Mouse (Mus musculus) heart, adult 2 months (tissue): ENCODE data around the gene Trim33.

Experiments
- CTCF ChIP-seq: fragments of 200-600 bp; IDR thresholded peaks from 2 replicates; pipeline ENCODE4 v1.8.1; 2022; ENCODE audit warnings: antibody characterized with exemption, mild to moderate bottlenecking, moderate library complexity
- EP300 ChIP-seq: fragments of 200-500 bp; IDR thresholded peaks from 2 replicates; pipeline ENCODE4 v1.6.1; 2011; ENCODE audit warnings: low read depth, low read length, control low read depth; ENCODE audit not compliant: insufficient read depth
- POLR2A ChIP-seq: fragments of 200-500 bp; IDR thresholded peaks from 2 replicates; pipeline ENCODE4 v1.6.1; 2011; ENCODE audit warnings: mild to moderate bottlenecking, low read depth, low read length, control low read depth; ENCODE audit not compliant: insufficient read depth

DNA sequence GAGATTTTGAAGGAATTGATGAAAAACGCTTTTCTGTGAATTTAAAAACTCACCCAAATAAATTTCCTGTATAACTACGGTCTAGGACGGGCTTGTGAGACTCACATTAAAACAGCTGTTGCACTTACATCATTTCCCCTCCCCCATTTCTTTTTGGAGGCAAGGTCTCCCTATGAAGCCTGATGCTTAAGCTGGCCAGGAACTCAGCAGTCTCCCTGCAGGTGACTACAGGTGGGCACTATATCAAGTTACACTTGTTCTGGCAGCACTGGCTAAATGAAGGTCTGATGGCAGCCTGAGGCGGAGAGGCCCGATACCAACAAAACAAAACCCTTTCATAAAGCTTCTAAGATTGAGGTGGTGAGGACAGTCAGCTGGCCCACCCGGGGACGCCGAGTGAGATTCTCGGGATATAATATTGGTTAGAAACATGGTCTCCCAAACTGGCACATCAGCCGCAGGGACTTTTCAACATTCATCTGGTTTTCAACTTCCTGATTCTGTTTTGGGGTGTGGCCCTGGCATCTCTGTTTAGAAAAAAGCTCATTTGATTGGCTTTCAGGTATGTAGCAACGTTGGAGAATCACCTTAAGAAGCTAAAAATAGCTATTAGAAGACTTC lies 422 bp upstream of the Trim33 start:
- no peak for TF ChIP-seq CTCF
- TF ChIP-seq POLR2A = no peak
- TF ChIP-seq EP300 = no peak
